Mouse (Mus musculus): ENCODE measurements around the gene Psmb9.

The Psmb9 gene

GRCm38 (mm10) chr17:34142456-34143010 is 45.0 kb downstream of the Psmb9 start:
- ATAC-seq (ENCODE audit: insufficient number of reproducible peaks, low FRiP score, low TSS enrichment) = no peak

GRCm38 (mm10) chr17:34141448-34141847 is 46.1 kb downstream of the Psmb9 start:
- no peak for ATAC-seq (ENCODE audit: insufficient number of reproducible peaks, low FRiP score, low TSS enrichment)

GRCm38 (mm10) chr17:34140240-34140639 is 47.3 kb downstream of the Psmb9 start:
- no peak for ATAC-seq (ENCODE audit: insufficient number of reproducible peaks, low FRiP score, low TSS enrichment)

DNA sequence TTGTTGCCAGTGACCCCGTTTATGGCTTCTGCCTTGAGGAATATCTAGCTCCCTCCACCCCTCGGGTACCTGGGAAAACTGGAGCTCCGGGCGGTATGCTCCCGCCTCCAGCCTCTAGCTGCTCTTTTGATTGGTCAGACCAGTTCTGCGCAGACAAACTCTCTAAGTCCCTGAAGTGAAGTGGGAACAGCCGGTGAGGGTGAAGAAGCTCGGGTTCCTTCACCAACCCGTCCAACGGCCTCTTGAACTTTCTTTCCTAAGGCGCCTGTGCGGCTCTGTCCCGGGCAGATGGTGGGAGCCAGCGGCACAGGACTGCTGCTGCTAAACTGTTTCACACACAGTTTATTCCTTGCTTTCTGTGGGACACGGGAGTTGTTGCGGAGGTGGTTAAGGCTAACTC is 48.1 kb downstream of the Psmb9 start:
- ATAC-seq (ENCODE audit: insufficient number of reproducible peaks, low FRiP score, low TSS enrichment) = no peak

DNA sequence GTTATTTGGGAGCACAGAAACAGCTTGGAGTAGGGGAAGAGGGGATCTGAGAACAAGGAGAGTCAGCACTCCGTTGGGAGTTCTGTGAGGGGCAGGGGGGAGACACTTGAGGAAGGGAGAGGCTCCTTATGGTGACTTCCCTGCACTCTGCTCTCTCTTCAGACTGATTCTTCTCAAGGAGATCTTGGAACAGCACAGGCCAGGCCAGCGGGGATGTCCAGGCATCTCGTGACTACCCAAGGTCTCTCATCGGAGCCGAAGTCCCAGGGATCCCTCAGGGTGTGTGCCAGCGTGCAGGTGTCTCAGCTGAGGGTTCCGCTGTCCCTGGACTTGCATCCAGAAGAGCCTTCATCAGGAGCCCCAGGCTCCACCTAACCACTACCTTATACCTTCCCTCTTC is 48.9 kb downstream of the Psmb9 start:
- ATAC-seq (ENCODE audit: insufficient number of reproducible peaks, low FRiP score, low TSS enrichment) = no peak

DNA sequence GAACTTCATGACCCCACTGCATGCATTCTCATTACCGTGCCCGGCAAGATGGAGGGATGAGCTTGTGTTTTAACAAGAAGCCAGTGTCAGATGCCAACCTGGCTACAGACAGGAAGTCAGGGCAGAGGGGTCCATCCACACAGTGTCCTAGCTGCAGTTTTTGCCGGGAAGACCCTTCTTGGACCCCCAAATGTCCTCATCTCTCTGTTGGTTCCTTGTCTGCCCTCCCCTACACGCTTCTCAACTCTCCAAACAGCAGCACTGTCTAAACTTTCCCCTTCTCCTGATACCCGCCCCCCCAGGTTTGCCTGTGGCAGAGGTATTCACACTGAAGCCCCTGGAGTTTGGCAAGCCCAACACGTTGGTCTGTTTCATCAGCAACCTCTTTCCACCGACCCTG is 50.0 kb downstream of the Psmb9 start:
- no peak for ATAC-seq (ENCODE audit: insufficient number of reproducible peaks, low FRiP score, low TSS enrichment)

- peak; percentile 100 for ATAC-seq (ENCODE audit: insufficient number of reproducible peaks, low FRiP score, low TSS enrichment)
Observed at GRCm38 (mm10) chr17:34135297-34136224, 52.0 kb downstream of the Psmb9 start.

DNA sequence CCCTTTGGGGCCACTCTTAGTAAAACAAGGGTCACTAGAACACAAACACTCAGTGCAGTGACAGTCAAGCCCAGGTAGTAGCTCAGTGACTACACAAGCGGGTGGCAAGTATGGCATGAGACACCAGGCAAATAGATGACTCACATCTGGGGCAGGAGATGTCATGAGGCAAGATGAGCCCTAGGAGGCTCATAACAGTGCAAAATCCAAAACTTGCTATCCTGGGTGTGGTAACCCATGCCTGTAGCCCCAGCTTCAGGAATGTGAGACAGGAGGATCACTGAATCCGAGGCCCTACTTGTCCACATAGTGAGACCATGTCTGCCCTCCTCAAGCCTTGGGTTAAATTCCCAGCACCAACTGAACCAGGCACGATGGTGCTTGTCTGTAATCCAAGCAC is 53.1 kb downstream of the Psmb9 start:
- ATAC-seq (ENCODE audit: insufficient number of reproducible peaks, low FRiP score, low TSS enrichment) = no peak

GRCm38 (mm10) chr17:34133289-34133688 is 54.3 kb downstream of the Psmb9 start:
- ATAC-seq (ENCODE audit: insufficient number of reproducible peaks, low FRiP score, low TSS enrichment) = no peak
